Mouse (Mus musculus): Measurements from ENCODE around the gene Fdx1l. TPM values are rescaled to one million over a fixed set of nuclear protein-coding genes. Genes with fewer than 3 reads are reported as not detected.

The Fdx1l gene
- total RNA-seq, 2 experiments from 2014 or later: 32.5 to 38.6 TPM

DNA sequence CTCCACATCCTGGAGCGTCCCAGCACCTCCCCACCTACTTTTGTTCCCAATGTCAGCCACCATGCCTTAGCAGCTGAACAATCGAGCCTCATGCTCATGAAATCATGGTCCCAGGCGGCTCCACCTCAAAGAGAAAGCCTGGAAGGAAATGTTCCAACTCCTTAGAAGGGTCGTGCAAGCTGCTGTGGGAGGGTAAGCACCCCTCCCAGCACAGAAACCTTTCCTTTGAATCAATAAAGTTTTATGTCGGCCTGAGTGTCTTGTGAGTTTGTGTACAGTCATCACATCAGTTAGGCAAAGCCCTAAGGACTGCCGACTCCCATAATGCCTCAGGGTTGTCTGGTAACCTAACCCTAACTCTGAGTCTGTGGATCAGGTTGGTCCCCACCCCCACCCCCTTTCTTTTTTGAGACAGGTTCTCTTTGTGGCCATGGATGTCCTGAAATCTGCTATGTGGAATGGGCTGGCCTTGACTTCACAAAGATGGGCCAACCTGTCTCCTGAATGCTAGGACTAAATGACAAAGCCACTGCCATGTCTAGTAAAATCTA, 44.8 kb downstream of the Fdx1l start:
- no peak for DNase-seq

DNA sequence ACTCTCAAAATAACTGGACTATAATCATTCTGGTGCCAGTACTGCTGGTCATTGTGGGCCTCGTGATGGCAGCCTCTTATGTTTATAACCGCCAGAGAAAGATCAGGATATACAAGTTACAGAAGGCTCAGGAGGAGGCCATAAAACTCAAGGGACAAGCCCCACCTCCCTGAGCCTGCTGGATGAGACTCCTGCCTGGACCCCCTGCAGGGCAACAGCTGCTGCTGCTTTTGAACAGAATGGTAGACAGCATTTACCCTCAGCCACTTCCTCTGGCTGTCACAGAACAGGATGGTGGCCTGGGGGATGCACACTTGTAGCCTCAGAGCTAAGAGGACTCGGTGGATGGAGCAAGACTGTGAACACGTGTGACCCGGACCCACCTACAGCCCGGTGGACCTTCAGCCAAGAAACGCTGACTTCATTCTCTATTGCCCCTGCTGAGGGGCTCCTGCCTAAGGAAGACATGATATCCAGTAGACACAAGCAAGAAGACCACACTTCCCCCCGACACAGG, 45.6 kb downstream of the Fdx1l start:
- DNase-seq: no peak

DNA sequence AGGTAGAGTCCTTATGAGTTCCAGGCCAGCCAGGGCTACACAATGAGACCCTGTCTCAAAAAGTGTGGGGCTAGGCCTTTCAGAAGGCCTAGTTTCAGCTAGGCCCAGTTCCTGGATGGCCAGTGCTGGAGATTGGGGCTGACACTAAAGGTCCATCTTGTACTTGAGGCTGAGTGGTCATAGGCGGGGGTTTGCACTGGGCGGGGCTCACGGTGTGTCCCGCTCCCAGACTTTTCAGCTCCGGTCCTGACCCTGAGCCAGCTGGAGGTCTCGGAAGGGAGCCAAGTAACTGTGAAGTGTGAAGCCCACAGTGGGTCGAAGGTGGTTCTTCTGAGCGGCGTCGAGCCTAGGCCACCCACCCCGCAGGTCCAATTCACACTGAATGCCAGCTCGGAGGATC, 46.6 kb downstream of the Fdx1l start:
- no peak for DNase-seq

DNA sequence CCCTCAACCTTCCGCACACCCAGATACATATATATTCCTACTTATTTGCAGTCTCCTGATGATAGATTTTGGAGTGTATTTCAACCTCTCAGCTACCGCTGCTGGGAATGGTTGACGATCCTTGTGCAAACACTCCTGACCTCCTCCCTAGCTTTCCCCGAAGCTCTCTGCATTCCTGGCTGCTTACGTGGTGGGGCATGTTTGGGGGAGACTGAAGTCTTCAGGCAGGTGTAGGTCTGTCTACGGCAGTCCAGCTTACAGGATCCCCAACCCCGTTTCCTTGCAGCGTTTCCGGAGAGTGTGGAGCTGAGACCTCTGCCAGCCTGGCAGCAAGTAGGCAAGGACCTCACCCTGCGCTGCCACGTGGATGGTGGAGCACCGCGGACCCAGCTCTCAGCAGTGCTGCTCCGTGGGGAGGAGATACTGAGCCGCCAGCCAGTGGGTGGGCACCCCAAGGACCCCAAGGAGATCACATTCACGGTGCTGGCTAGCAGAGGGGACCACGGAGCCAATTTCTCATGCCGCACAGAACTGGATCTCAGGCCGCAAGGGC, 48.1 kb downstream of the Fdx1l start:
- DNase-seq: no peak

DNA sequence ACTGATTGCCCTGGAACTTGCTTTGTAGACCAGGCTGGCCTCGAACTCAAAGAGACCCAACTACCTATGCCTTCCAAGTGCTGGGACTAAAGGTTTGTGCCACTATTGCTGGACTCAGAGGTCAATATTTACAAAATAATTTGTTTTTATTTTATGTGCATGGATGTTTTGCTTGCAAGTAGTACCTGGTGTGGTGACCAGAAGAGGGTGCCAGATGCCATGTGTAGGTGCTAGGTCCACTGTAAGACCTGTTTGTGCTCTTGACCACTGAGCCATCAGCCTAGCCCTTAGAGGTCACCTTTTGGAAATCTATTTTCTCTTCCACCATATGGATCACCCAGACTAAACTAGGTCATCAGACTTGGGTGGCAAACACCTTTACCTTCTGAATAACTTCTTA, 50.7 kb downstream of the Fdx1l start:
- DNase-seq: no peak

DNA sequence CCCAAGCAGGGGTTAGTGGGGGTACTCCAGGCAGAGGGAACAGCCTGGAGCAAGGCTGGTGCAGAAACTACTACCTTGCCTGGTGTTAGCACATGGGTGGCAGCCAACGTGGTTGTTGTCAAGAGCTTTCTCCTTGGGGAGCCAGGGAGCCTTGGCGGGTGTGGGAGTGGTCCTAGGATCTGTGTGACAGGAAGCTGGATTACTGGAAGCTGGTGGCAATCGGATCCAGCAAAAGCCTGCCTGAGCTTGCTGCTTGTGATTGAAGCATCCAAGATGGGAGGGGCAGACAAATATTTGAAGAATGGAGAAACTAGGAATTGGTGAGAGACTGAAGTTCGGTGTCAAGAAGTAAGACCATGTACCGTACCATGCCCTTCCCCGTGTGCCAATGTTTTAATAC, 51.1 kb downstream of the Fdx1l start:
- no peak for DNase-seq

DNA sequence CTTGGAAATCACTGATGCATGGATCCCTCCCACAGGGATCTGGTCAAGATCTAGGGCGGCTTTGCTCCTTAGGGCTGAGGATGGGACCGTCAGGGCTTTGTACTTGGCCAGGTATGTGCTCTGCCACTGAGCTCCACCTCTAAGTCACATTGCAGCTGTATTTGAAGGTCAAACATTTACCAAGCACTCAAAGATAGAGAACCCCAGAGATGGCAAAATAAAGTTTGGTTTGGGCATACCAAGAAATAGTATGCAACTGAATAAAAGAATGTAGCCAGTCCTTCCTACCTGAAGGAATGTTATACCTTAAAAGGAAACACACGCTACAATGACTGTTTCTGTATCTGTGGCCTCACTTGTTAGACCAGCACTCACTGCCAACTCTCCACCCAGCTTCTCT, 52.1 kb downstream of the Fdx1l start:
- no peak for DNase-seq

GRCm38 (mm10) chr9:21018600-21018999, 54.8 kb downstream of the Fdx1l start:
- DNase-seq: no peak

Small RNAs within 50 kb of the gene (microRNA-seq; reads per million reads assigned to microRNA genes)
- gene Mir1900 (not detected), gene Mir7082 (not detected)

Other genes starting within 250 kb of the Fdx1l start
- 10 to 100 TPM; 17.1 to 28.0 TPM for gene A230050P20Rik, start 205.0 kb downstream of the Fdx1l start, total RNA-seq (2021)
- gene Angptl6, start 193.9 kb downstream of the Fdx1l start, total RNA-seq (2021): 1 to 10 TPM; 5.0 to 5.3 TPM
- gene Ppan, start 185.4 kb downstream of the Fdx1l start, total RNA-seq (2021): 10 to 100 TPM; 32.6 to 38.2 TPM
- 100 to 1,000 TPM; 136 to 143 TPM for gene Eif3g, start 175.0 kb downstream of the Fdx1l start, total RNA-seq (2021)
- 10 to 100 TPM; 44.9 to 54.7 TPM for gene Dnmt1, start 113.7 kb downstream of the Fdx1l start, total RNA-seq (2021)
- gene S1pr2, start 96.8 kb downstream of the Fdx1l start, total RNA-seq (2021): 1 to 10 TPM; 7.4 to 9.7 TPM
- gene Mrpl4, start 70.9 kb downstream of the Fdx1l start, total RNA-seq (2021): 100 to 1,000 TPM; 121 to 125 TPM
- gene Icam1, start 57.6 kb downstream of the Fdx1l start, total RNA-seq (2021): 10 to 100 TPM; 10.8 to 12.4 TPM
- gene Icam4, start 44.2 kb downstream of the Fdx1l start, total RNA-seq (2021): 1 to 10 TPM; 2.3 to 3.2 TPM
- under 1 TPM; 0.51 to 0.67 TPM for gene Icam5, start 41.5 kb downstream of the Fdx1l start, total RNA-seq (2021)
- not detected for gene Zglp1, start 6.5 kb downstream of the Fdx1l start, total RNA-seq (2021)
- gene Gm49373, start 518 bp downstream of the Fdx1l start, total RNA-seq (2021): under 1 TPM; 0.45 to 0.51 TPM
- gene Gm38431, start 18.4 kb upstream of the Fdx1l start, total RNA-seq (2021): 1 to 10 TPM in 1 of 2 experiments, under 1 TPM in 1; 0.63 to 1.5 TPM
- 10 to 100 TPM; 47.2 to 50.3 TPM for gene Raver1, start 18.4 kb upstream of the Fdx1l start, total RNA-seq (2021)
- gene Tyk2, start 57.6 kb upstream of the Fdx1l start, total RNA-seq (2021): 10 to 100 TPM; 12.5 to 18.6 TPM
- 100 to 1,000 TPM; 155 to 160 TPM for gene Cdc37, start 76.4 kb upstream of the Fdx1l start, total RNA-seq (2021)
- gene Pde4a, start 92.1 kb upstream of the Fdx1l start, total RNA-seq (2021): 10 to 100 TPM; 22.7 to 31.5 TPM
- gene Keap1, start 165.7 kb upstream of the Fdx1l start, total RNA-seq (2021): 10 to 100 TPM; 39.4 to 45.8 TPM
- 1 to 10 TPM; 1.4 to 1.7 TPM for gene S1pr5, start 174.8 kb upstream of the Fdx1l start, total RNA-seq (2021)
- 10 to 100 TPM; 45.4 to 48.1 TPM for gene Atg4d, start 191.7 kb upstream of the Fdx1l start, total RNA-seq (2021)
- gene Kri1, start 214.4 kb upstream of the Fdx1l start, total RNA-seq (2021): 10 to 100 TPM; 28.8 to 38.4 TPM
- gene Cdkn2d, start 217.8 kb upstream of the Fdx1l start, total RNA-seq (2021): 10 to 100 TPM; 16.8 to 23.8 TPM
- under 1 TPM in 1 of 2 experiments, not detected in 1; 0.15 TPM for gene Ap1m2, start 238.7 kb upstream of the Fdx1l start, total RNA-seq (2021)
- 10 to 100 TPM; 48.3 to 63.4 TPM for gene Slc44a2, start 247.1 kb upstream of the Fdx1l start, total RNA-seq (2021)